Mouse (Mus musculus) layer of hippocampus, adult 11-12 months (tissue): Measurements from ENCODE around the gene Tpgs1.
A peak's percentile ranks its signal among the peaks of the same experiment; 100 is the strongest.

Source experiments
- DNase-seq: peaks from one replicate; pipeline ENCODE4 v3.0.0; 2022; ENCODE audit warnings: low spot score

Gene Tpgs1

DNA sequence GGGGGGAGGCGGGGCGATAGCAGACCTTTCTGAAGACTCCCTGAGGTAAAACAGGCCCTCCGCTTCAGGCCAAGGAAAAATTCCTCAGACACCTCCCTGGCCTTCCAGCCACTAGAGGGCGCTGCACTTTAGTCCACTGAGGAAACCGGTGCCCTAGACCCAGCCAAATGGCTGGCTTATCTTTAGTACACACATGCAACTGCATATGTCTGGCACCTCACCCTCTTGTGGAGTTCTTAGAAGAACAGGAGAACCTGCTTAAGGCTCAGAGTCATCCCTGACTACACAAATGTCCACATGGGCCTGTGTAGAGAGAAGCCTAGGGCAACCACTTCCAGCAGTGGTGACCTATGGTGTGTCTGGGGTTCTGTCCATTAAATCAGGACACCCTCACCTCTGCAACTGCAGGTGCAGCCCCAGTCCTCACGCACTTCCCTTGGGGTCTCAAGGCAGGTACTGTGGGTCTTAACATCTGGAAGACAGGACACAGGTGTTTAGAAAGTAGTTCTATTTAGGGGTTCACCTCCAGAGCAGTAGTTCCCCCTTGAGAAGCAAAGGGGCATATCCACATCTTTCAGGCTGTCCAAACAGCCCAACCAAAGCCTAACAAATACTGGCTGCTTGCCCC lies 43.4 kb downstream of the Tpgs1 start:
- peak; percentile 84 for DNase-seq

DNA sequence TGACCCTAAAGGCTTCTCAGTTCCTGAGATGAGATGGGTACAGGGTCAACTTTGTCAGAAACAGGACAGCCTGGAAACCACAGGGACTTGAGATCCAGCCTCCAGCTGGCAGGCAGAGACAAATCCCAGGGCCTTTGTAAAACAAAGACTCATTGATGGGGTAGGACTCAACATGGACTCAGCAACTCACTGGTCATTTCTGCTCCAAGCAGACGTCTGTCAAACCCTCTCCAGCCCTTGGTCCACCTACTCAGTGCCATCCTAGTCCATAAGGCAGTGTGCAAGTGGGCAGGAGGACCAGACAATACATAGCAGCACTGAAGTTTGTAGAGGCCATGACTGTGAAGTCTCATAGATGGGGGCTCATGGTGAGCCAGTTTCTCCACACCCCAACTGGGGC lies 44.0 kb downstream of the Tpgs1 start:
- no peak for DNase-seq

DNA sequence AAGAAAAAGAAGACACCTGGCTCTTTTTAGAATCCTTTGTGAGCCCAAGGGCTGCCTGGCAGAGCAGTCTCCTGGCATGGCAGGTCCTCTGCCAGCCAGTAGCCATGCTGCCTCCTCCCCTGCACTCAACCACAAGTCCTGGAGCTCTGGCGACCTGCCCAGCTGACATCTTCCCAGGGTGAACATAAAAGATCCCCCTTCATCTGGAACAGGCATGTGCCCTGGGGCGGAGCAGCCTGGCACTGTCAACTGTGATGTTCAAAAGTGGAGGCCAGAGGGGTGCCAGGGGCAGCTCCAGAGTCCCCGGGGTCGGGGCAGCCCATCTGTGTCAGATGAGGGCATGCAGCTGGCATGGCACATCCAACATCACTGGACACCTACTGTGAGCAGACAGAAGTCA lies 45.8 kb downstream of the Tpgs1 start:
- DNase-seq = no peak

DNA sequence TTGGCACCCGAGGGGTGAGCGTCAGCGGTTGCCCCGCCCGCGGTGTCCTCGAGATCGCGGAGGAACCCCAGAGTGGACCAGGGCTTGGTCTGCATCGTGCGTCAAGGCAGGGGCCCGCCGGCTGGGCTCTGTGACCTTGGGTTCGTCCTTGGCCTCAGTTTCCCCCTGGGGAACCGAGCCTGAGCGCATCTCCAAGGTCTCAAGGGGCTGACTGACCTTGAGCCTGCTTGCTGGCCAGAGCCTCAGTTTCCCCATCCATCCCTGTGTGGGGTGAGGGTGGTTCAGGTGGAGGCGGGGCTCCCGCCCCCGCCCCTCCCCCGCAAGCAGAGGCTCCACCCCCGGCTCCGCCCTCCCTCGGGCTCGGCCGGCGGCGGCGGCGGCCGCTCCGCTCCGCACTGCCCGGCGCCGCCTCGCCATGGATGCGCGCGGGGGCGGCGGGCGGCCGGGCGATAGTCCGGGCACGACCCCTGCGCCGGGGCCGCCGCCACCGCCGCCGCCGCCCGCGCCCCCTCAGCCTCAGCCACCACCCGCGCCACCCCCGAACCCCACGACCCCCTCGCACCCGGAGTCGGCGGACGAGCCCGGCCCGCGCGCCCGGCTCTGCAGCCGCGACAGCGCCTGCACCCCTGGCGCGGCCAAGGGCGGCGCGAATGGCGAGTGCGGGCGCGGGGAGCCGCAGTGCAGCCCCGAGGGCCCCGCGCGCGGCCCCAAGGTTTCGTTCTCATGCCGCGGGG lies 47.3 kb downstream of the Tpgs1 start, which contains the start of gene Hcn2:
Gene Hcn2, plus strand, starts transcription at position 381 of the 734 bp plus-strand sequence.
- no peak for DNase-seq

DNA sequence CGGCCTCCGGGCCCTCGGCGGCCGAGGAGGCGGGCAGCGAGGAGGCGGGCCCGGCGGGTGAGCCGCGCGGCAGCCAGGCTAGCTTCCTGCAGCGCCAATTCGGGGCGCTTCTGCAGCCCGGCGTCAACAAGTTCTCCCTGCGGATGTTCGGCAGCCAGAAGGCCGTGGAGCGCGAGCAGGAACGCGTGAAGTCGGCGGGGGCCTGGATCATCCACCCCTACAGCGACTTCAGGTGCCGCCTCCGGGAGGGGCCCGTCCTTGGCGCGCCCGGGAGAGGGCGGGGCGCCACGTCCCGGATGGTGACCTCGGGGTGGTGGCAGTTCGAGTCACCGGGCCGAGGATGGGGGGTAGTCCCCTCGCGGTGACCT lies 47.8 kb downstream of the Tpgs1 start:
- DNase-seq = no peak

DNA sequence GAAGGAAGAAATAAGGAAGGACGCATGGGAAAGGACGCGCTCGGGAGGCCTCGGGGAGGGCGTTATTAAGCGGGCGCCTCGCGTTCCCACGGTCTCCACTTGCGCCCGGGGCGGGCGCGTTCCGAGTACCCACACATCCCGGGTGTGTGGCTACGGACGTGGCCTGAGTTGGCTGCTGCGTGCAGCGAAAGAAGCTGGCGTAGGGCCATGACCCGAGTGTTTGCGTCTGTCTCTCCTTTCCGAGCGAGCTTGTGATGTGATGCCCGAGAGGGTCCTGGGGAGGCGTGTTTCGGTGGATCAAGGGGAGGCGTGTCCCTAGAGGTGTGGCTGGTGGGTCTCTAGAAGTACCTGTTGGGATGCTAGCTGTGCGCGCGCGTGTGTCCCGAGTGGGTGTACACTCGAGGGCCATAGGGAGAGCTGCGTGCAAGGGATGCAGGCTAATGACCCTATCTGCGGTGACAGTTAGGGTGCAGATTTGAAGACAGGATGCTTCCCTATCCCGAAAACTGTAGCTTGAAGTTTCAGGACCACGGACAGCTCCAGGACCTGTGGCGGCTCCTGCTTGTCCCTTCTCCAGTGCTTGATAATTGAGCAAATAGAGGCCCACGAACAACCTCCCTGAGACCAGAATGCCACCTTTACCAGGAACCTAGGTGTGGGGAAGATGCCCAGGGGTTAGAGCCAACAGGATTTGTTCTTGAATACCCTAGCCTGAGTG lies 48.6 kb downstream of the Tpgs1 start:
- DNase-seq = no peak

DNA sequence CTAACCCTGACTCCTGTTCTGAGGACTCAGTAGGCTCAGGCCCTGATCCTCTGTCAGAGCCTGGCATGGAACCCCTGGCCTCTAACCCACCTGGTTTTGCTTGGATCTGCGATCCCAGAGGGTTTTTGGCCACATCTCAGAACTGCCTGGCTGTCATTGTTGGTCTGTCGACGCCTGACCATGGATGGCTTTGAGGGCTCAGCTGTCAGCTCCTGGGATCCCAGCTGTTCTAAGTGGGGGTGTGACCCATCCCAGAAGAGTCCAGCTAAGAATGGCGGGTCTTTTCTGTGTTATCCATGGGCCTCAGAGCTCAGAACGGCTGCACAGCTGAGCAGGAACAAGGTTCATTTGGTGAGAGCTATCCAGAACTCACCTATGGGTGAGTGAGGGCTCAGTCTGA lies 51.9 kb downstream of the Tpgs1 start:
- no peak for DNase-seq

DNA sequence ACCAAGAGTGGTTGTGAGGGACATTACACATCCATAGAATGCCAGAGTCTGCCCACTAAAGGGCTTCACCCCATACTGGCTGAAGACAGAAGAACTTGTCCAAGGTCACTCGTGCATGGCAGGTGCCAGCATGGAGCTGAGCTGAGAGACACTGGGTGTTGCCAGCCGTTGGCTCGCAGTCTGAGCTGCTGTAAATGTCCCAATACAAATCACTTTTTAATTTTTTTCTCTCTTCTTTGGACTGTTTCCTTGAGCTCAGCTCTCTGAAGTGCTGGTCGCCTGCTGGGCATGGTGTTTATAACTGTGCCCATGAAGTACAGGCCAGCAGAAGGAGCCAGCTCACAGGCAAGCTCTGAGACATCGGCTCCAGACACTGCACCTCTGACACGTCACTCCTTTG lies 53.9 kb downstream of the Tpgs1 start:
- no peak for DNase-seq

DNA sequence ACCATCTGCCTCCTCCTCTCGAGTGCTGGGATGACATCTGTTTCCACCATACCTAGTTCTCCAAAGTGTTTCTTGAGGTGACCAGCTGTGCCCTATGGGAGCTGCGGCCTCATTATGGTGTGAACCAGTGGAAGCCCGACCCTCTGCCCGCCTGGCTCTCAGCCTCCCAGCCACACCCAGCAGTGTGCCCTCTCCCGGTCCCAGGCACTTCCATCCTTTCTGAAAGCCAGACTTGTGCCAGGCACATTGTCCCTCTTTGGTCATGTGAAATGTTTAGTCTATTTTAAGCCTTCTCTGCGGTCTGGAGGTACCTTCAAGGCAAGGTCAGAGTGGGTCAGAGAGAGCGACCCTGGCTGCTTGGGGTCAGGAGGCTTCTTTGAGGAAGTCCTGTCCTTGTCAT lies 54.5 kb downstream of the Tpgs1 start:
- no peak for DNase-seq
